ENCODE assay signal across 8 mouse cellular contexts in genomic region chr14:32492521-32492920, GRCm38 (mm10). TPM values are rescaled to one million over a fixed set of nuclear protein-coding genes. Genes with fewer than 3 reads are reported as not detected.
DNase-seq lines count a peak whose midpoint lies in the region; ATAC-seq lines count a peak whose summit lies in the region.

No protein-coding gene starts in this region.

- H3K4me2 ChIP-seq in hindbrain, embryonic 13.5 days, result peak overlapping the region; percentile 58
- peak overlapping the region; percentile 30 for H3K4me2 ChIP-seq in midbrain, embryonic 11.5 days

- ATAC-seq in hindbrain, embryonic 13.5 days (ENCODE audit: low FRiP score), result no peak
- ATAC-seq in midbrain, embryonic 11.5 days (ENCODE audit: low FRiP score), result no peak
- ATAC-seq in erythroid progenitor cell, adult 5-6 weeks (replicated peaks; ENCODE audit: low FRiP score, poor library complexity, severe bottlenecking), result no peak

- peak overlapping the region; percentile 46 for H3K9ac ChIP-seq in hindbrain, embryonic 13.5 days
- H3K9ac ChIP-seq in midbrain, embryonic 11.5 days (ENCODE audit: low read length), result no peak overlapping the region

- peak; percentile 34 to 52 for DNase-seq in left cerebral cortex, adult 18-20 months (ENCODE audit: low spot score in 2 of 2)
- DNase-seq in left cerebral cortex, adult 11 months (ENCODE audit: low spot score), result no peak
- peak; percentile 9 for DNase-seq in T-cell, adult 2 months (ENCODE audit: low spot score)
- DNase-seq in midbrain, embryonic 11.5 days (ENCODE audit: low spot score, missing footprints), result no peak
- DNase-seq in thymus, postnatal 25 days, result no peak
- DNase-seq in urinary bladder, postnatal 36 days (ENCODE audit: low spot score in 2 of 2), result no peak

- no peaks in the 10 kb centered on the region for H3K9me3 ChIP-seq in hindbrain, embryonic 13.5 days
- no peaks in the 10 kb centered on the region for H3K9me3 ChIP-seq in midbrain, embryonic 11.5 days (ENCODE audit: control insufficient read depth, low read length)

- H3K27ac ChIP-seq in hindbrain, embryonic 13.5 days, result no peak overlapping the region
- H3K27ac ChIP-seq in midbrain, embryonic 11.5 days (ENCODE audit: low read depth, low read length), result no peak overlapping the region

- H3K4me3 ChIP-seq in hindbrain, embryonic 13.5 days, result peak overlapping the region; percentile 26
- no peak overlapping the region for H3K4me3 ChIP-seq in midbrain, embryonic 11.5 days (ENCODE audit: low read depth, low read length)

- H3K27me3 ChIP-seq in hindbrain, embryonic 13.5 days, result 0 out of 2 replicates have a peak, but pooled peaks cover 8% of the 10 kb centered on the region
- no peaks in the 10 kb centered on the region for H3K27me3 ChIP-seq in midbrain, embryonic 11.5 days (ENCODE audit: control insufficient read depth, insufficient read depth, low read length)

- peaks cover 8% of the 10 kb centered on the region for H3K4me1 ChIP-seq in hindbrain, embryonic 13.5 days (replicated peaks)
- peaks cover 2% of the 10 kb centered on the region; the same call in 1 of the 2 replicates for H3K4me1 ChIP-seq in midbrain, embryonic 11.5 days (ENCODE audit: control insufficient read depth, insufficient read depth, low read length)

- WGBS in hindbrain, embryonic 13.5 days, result 21% methylated on average over 13 of the region's 13 CpGs
- WGBS in midbrain, embryonic 11.5 days, result 30% methylated on average over 13 of the region's 13 CpGs

- no peaks in the 10 kb centered on the region for H3K36me3 ChIP-seq in hindbrain, embryonic 13.5 days
- H3K36me3 ChIP-seq in midbrain, embryonic 11.5 days (ENCODE audit: control insufficient read depth, insufficient read depth, low read length), result no peaks in the 10 kb centered on the region

RNA-seq across cellular contexts. Expression of gene Ercc6, which starts 20.8 kb away (rescaled TPM):
- 10 to 100 TPM; 18.4 to 18.5 TPM for total RNA-seq in left cerebral cortex, adult 18-20 months (2021)
- 24.7 and 29.4 TPM in 2 replicates for polyA plus RNA-seq in hindbrain, embryonic 13.5 days (2015; fragmentation: Nextera tagmentation; extraction: Ambion mirVana)
- 29.3 and 30.1 TPM in 2 replicates for polyA plus RNA-seq in midbrain, embryonic 11.5 days (2014; fragmentation: Nextera tagmentation; extraction: Ambion mirVana)
- 4.7 and 5.9 TPM in 2 replicates for total RNA-seq in erythroid progenitor cell, adult 5-6 weeks (2015; ENCODE audit: low replicate concordance)
- total RNA-seq in erythroid progenitor cell, adult 5-6 weeks (2017; ENCODE audit: low replicate concordance), result 5.3 and 6.0 TPM in 2 replicates

RNA-seq across cellular contexts. Expression of gene Chat, which starts 26.7 kb away (rescaled TPM):
- 1 to 10 TPM; 1.6 to 1.8 TPM for total RNA-seq in left cerebral cortex, adult 18-20 months (2021)
- 2.2 and 2.7 TPM in 2 replicates for polyA plus RNA-seq in hindbrain, embryonic 13.5 days (2015; fragmentation: Nextera tagmentation; extraction: Ambion mirVana)
- polyA plus RNA-seq in midbrain, embryonic 11.5 days (2014; fragmentation: Nextera tagmentation; extraction: Ambion mirVana), result 0.11 TPM in 1 of 2 replicates, not detected in the other
- total RNA-seq in erythroid progenitor cell, adult 5-6 weeks (2015; ENCODE audit: low replicate concordance), result not detected in 2 replicates
- total RNA-seq in erythroid progenitor cell, adult 5-6 weeks (2017; ENCODE audit: low replicate concordance), result not detected in 2 replicates

RNA-seq across cellular contexts. Expression of gene Slc18a3, which starts 27.9 kb away (rescaled TPM):
- total RNA-seq in left cerebral cortex, adult 18-20 months (2021), result 1 to 10 TPM; 1.2 to 1.3 TPM
- polyA plus RNA-seq in hindbrain, embryonic 13.5 days (2015; fragmentation: Nextera tagmentation; extraction: Ambion mirVana), result 17.4 and 17.5 TPM in 2 replicates
- polyA plus RNA-seq in midbrain, embryonic 11.5 days (2014; fragmentation: Nextera tagmentation; extraction: Ambion mirVana), result 0.19 and 0.59 TPM in 2 replicates
- not detected in 2 replicates for total RNA-seq in erythroid progenitor cell, adult 5-6 weeks (2015; ENCODE audit: low replicate concordance)
- total RNA-seq in erythroid progenitor cell, adult 5-6 weeks (2017; ENCODE audit: low replicate concordance), result not detected in 2 replicates

Comparison
In these comparisons a context has a peak if more than half of its experiments do, and no peak if none do; other contexts are left out.
1. DNase-seq: peak in left cerebral cortex, adult 18-20 months (2 of 2) and T-cell, adult 2 months (single experiment); none in left cerebral cortex, adult 11 months (single experiment), midbrain, embryonic 11.5 days (single experiment), thymus, postnatal 25 days (single experiment) and urinary bladder, postnatal 36 days (0 of 2).